Mouse (Mus musculus) v-Abl transformed pro-B cells (cell line): ENCODE results near the gene Ifitm5.

ENCODE experiments used
- in situ Hi-C, 2 experiments: fragments of 400-800 bp; cut with MboI; formaldehyde crosslinking; loops; one replicate each; pipeline ENCODE4 v1.15.1; 2025; ENCODE audit not compliant: unreplicated experiment in 2 of 2

The Ifitm5 gene

GRCm38 (mm10) chr7:140946311-140946710, 3.8 kb downstream of the Ifitm5 start:
- in situ Hi-C loops, result loop anchor here in 1 of 2 experiments (5.0 kb wide), 1 partner anchor 34 kb away; no protein-coding TSS in a partner anchor

- in situ Hi-C loops, result loop anchor here in 1 of 2 experiments (5.0 kb wide), 1 partner anchor 33 kb away; no protein-coding TSS in a partner anchor
Measured at GRCm38 (mm10) chr7:140945247-140945646, 4.8 kb downstream of the Ifitm5 start.

- in situ Hi-C loops, result no loop called here
Measured at GRCm38 (mm10) chr7:140944236-140944635, 5.9 kb downstream of the Ifitm5 start.

GRCm38 (mm10) chr7:140943356-140943755, 6.7 kb downstream of the Ifitm5 start:
- in situ Hi-C loops, result no loop called here

- in situ Hi-C loops, result no loop called here
Measured at GRCm38 (mm10) chr7:140942811-140943210, 7.3 kb downstream of the Ifitm5 start.

GRCm38 (mm10) chr7:140942341-140942740, 7.8 kb downstream of the Ifitm5 start:
- in situ Hi-C loops, result no loop called here

- in situ Hi-C loops, result no loop called here
Measured at GRCm38 (mm10) chr7:140941222-140942051, 8.7 kb downstream of the Ifitm5 start, which contains the start of gene Pgghg. Pgghg (plus strand) TSS chr7:140941391.

GRCm38 (mm10) chr7:140939669-140940171, 10.4 kb downstream of the Ifitm5 start:
- in situ Hi-C loops, result no loop called here

GRCm38 (mm10) chr7:140938896-140939295, 11.2 kb downstream of the Ifitm5 start:
- in situ Hi-C loops, result no loop called here

- in situ Hi-C loops, result no loop called here
Measured at GRCm38 (mm10) chr7:140938436-140938835, 11.7 kb downstream of the Ifitm5 start.

- in situ Hi-C loops, result no loop called here
Measured at GRCm38 (mm10) chr7:140927181-140927580, 22.9 kb downstream of the Ifitm5 start.

- in situ Hi-C loops, result no loop called here
Measured at GRCm38 (mm10) chr7:140923070-140923775, 26.9 kb downstream of the Ifitm5 start.

GRCm38 (mm10) chr7:140922398-140923069, 27.6 kb downstream of the Ifitm5 start:
- in situ Hi-C loops, result no loop called here

- in situ Hi-C loops, result no loop called here
Measured at GRCm38 (mm10) chr7:140921225-140921975, 28.7 kb downstream of the Ifitm5 start.

GRCm38 (mm10) chr7:140920418-140921029, 29.6 kb downstream of the Ifitm5 start, which contains the start of gene Nlrp6:
Nlrp6 (plus strand) TSS chr7:140920902.
- in situ Hi-C loops, result no loop called here

GRCm38 (mm10) chr7:140919911-140920310, 30.2 kb downstream of the Ifitm5 start:
- in situ Hi-C loops, result loop anchor here in 1 of 2 experiments (10.0 kb wide), 1 partner anchor 445 kb away; no protein-coding TSS in a partner anchor

- in situ Hi-C loops, result loop anchor here in 1 of 2 experiments (5.0 to 10.0 kb wide), 2 partner anchors 33 to 451 kb away; no protein-coding TSS in a partner anchor
Measured at GRCm38 (mm10) chr7:140914031-140914690, 35.9 kb downstream of the Ifitm5 start.

GRCm38 (mm10) chr7:140912846-140913482, 37.1 kb downstream of the Ifitm5 start:
- in situ Hi-C loops, result loop anchor here in 1 of 2 experiments (5.0 to 10.0 kb wide), 2 partner anchors 34 to 452 kb away; no protein-coding TSS in a partner anchor
